In the genomic region with DNA sequence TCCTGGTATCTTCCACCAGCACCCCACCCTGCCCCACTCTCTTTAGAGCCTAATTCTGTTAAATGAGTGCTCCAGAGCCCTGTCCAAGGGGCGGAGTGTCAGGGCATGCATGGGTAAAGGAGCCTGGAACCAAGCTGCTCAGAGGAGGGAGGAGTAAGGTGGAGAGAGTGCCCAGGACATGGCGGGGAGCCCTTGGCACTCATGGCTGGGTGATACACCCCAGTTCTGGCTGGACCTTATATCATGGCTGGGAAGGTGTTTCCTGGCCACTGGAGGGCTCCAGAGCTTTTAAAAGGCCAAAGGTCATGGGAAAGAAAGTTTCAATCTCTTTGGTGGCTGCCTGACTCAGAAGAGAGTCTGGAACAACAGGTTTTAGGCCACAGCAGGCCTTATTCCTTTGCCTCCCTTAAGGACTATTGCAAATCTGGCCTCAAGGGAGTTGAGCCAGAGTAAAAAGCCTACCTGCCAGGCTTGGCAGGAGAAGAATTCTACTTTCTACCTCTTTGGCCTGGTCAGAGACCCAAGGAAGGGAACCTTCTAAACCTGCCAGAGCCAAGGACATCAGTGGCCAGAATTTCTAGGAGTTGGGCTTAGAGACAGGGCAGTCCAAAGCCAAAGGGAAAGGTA, we compare ENCODE assay signal across 11 mouse cellular contexts.
A peak's percentile ranks its signal among the peaks of the same experiment; 100 is the strongest.
DNase-seq lines count a peak whose midpoint lies in the region; ATAC-seq and TF ChIP-seq lines count a peak whose summit lies in the region.
"Had no signal": no experiment of that assay in that cellular context is flagged by ENCODE, and none has a peak within 500 bp of the region (broad histone marks: within the 10 kb centered on the region; RNA-seq: fewer than 3 reads in every experiment).

No protein-coding gene starts in this region.

- H3K36me3 ChIP-seq in kidney, embryonic 14.5 days (ENCODE audit: control insufficient read depth, insufficient read depth, low read length) = peaks cover 14% of the 10 kb centered on the region; the same call in 1 of the 2 replicates
- no peaks in the 10 kb centered on the region for H3K36me3 ChIP-seq in intestine, embryonic 15.5 days

- H3K27ac ChIP-seq in gastrocnemius, adult 2 months = peak overlapping the region; percentile 50
- H3K27ac ChIP-seq in kidney, embryonic 14.5 days (ENCODE audit: low read depth, low read length) = peak overlapping the region; percentile 17; the same call in 1 of the 2 replicates
- no peak overlapping the region for H3K27ac ChIP-seq in intestine, embryonic 15.5 days
- no peak overlapping the region for H3K27ac ChIP-seq in left cerebral cortex, adult 2 months
- H3K27ac ChIP-seq: limb, embryonic 12.5 days had no signal

- H3K4me3 ChIP-seq in gastrocnemius, adult 2 months = no peak overlapping the region
- no peak overlapping the region for H3K4me3 ChIP-seq in kidney, embryonic 14.5 days (ENCODE audit: low read length)
- H3K4me3 ChIP-seq in intestine, embryonic 15.5 days (replicated peaks) = no peak overlapping the region
- H3K4me3 ChIP-seq in left cerebral cortex, adult 2 months = no peak overlapping the region
- H3K4me3 ChIP-seq: limb, embryonic 12.5 days had no signal

- H3K4me2 ChIP-seq in kidney, embryonic 14.5 days (replicated peaks; ENCODE audit: low read depth, low read length) = no peak overlapping the region
- no peak overlapping the region for H3K4me2 ChIP-seq in intestine, embryonic 15.5 days (replicated peaks)
- H3K4me2 ChIP-seq: limb, embryonic 12.5 days had no signal

- no peaks in the 10 kb centered on the region for H3K27me3 ChIP-seq in kidney, embryonic 14.5 days (ENCODE audit: control insufficient read depth, insufficient read depth, low read length)
- H3K27me3 ChIP-seq in intestine, embryonic 15.5 days (replicated peaks) = no peaks in the 10 kb centered on the region
- H3K27me3 ChIP-seq: limb, embryonic 12.5 days had no signal

- peak; percentile 22; the same call in 1 of the 2 replicates for TF ChIP-seq CTCF in gastrocnemius, adult 2 months (IDR thresholded peaks at IDR 0.05)
- no peak for TF ChIP-seq CTCF in left cerebral cortex, adult 2 months (IDR thresholded peaks at IDR 0.05)

- no peaks in the 10 kb centered on the region for H3K9me3 ChIP-seq in kidney, embryonic 14.5 days (ENCODE audit: control insufficient read depth, low read length)
- no peaks in the 10 kb centered on the region for H3K9me3 ChIP-seq in intestine, embryonic 15.5 days
- H3K9me3 ChIP-seq: limb, embryonic 12.5 days had no signal

- H3K9ac ChIP-seq in kidney, embryonic 14.5 days (ENCODE audit: low read depth, low read length) = no peak overlapping the region
- H3K9ac ChIP-seq in intestine, embryonic 15.5 days = no peak overlapping the region
- H3K9ac ChIP-seq: limb, embryonic 12.5 days had no signal

- peak; percentile 63 for DNase-seq in gastrocnemius, adult 2 months
- DNase-seq in gastrocnemius, adult 18-20 months (ENCODE audit: low spot score) = no peak
- DNase-seq in kidney, postnatal 14 days = no peak
- peak; percentile 27 for DNase-seq in R1 (ENCODE audit: low read depth, low spot score)
- no peak for DNase-seq in left cerebral cortex, adult 2 months (ENCODE audit: extremely low spot score in 1 of 2, low spot score in 2 of 2)
- DNase-seq: cerebellum, adult 9-11 months; kidney, adult 18-20 months; thymus, postnatal 25 days had no signal

- no peak for ATAC-seq in kidney, embryonic 14.5 days (ENCODE audit: low FRiP score, low TSS enrichment)
- peak; percentile 39; the same call in 1 of the 2 replicates for ATAC-seq in intestine, embryonic 15.5 days

- H3K4me1 ChIP-seq in kidney, embryonic 14.5 days (ENCODE audit: control insufficient read depth, insufficient read depth, low read length) = no peaks in the 10 kb centered on the region
- H3K4me1 ChIP-seq in intestine, embryonic 15.5 days (replicated peaks) = no peaks in the 10 kb centered on the region
- H3K4me1 ChIP-seq: limb, embryonic 12.5 days had no signal

- WGBS in kidney, embryonic 14.5 days = 88% methylated on average over 2 of the region's 2 CpGs
- WGBS in intestine, embryonic 15.5 days = 88% methylated on average over 2 of the region's 2 CpGs

- intact Hi-C loops in gastrocnemius, adult 2 months (cut with DNase I) = no loop called here
- intact Hi-C loops in left cerebral cortex, adult 2 months (cut with DNase I) = no loop called here

Comparison
In these comparisons a context has a peak if more than half of its experiments do, and no peak if none do; other contexts are left out.
1. DNase-seq: peak in gastrocnemius, adult 2 months (single experiment) and R1 (single experiment); none in gastrocnemius, adult 18-20 months (single experiment), kidney, postnatal 14 days (single experiment) and left cerebral cortex, adult 2 months (0 of 2).
2. H3K27ac ChIP-seq: peak in gastrocnemius, adult 2 months (single experiment) and kidney, embryonic 14.5 days (single experiment); none in intestine, embryonic 15.5 days (single experiment) and left cerebral cortex, adult 2 months (single experiment).